Mouse (Mus musculus): ENCODE data around the gene Nfic.
"Not testable (repeated sequence)": the region's sequence is repeated elsewhere in the genome, so short reads cannot be mapped to it uniquely, and the experiment has no call there.

Nfic gene

DNA sequence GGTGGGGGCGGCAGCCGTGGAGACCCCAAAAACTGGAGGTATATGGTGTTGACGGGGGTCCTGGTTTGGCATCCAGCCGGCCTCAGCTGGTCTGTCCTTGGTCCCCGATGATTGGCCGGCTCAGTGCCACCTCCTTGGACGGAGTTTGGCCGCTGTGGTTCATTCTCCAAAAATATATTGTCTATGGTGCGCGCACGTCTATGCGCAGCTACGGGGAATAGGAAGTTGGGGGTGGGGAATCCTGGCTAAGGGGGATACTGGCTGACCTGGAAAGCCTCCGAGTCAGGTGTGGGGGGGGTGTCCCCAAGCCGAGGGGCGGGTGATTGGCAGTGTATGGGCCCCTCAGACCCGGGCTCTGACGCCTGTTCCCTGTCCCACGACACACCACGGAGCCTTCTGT, 5.0 kb upstream of the Nfic start:
- in situ Hi-C loops (cut with MseI, MboI): no loop called here

DNA sequence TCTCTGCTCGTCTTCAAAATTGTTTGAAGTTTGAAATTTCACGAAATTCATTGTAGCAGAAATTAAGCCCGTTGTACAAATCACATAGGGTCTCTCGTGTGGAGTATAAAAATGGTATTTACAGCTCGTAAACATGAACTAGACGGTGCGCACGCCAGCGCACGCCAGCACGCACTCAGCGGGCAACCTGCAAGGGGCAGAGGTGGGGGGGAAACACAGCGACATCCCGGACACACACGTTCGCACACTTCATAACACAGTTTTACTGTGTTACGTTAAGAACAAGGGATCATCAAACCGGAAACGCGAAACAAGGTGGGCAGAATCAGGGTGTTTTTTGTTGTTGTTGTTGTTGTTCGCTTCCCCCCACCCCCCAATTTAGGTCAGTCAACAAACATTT, 4.0 kb upstream of the Nfic start:
- in situ Hi-C loops (cut with MseI, MboI): no loop called here

DNA sequence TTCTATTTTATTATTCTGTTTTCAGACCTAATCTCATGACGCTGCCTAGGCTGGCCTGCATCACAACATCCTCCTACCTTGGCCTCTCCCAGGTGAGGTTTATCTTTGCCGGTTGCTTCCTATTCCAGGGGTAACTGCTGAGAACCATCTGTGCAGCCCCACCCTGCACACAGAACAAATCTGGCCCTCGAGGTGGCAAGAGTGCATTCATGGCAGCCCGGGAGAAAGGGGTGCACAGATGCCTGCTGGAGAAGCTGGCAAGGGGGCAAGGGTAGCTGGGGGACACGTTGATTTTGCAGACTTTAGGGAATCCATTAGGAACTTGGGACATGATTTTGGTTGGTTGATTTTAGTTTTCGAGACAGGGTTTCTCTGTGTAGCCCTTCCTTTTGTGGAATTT, 2.8 kb upstream of the Nfic start:
- in situ Hi-C loops (cut with MseI, MboI): no loop called here

DNA sequence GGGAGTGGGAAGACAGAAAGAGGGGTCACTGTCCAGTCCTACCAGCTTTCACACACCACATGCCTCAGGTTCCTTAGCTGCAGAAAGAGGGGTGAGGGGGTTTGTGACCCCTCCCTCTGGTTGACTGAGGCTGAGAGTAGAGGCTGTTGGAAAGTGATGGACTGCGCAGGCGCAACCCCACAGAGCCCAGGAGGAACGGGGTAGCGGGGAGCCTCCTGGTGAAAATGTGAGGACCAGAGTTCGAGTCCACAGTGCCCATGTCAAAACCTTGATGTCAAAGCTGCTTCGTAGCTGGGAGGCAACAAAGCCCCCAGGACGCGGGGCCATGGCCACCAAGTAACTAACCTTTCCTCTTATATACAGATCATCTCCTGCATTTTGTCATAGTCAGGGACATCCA, 2.2 kb upstream of the Nfic start:
- in situ Hi-C loops (cut with MseI, MboI): no loop called here

DNA sequence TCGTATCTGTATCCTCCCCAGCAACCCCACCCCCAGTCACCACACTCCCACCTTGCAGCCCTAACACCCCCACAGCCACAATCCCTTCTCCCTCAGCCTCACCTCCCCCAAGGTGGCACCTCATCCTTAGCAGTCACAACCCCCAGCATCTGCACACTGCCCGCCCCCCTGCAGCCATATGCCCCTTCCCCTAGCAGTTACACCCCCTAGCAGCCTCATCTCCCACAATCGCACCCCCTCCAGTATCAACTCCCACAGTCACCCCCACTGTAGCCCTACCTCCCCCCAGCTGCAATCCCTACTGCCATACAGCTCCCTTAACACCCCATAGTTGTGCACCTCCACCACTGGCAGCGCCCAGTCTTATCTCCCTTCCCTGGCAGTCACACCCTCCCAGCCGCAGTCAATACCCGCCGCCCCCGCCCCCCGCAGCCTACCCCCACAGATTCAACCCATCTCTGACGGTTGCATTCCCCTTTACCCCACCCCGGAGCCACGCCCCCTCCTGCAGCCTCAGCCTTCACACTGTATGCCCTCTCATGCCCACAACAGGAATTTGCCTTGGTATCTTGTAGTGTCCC, 1.6 kb upstream of the Nfic start:
- in situ Hi-C loops (cut with MseI, MboI): no loop called here

DNA sequence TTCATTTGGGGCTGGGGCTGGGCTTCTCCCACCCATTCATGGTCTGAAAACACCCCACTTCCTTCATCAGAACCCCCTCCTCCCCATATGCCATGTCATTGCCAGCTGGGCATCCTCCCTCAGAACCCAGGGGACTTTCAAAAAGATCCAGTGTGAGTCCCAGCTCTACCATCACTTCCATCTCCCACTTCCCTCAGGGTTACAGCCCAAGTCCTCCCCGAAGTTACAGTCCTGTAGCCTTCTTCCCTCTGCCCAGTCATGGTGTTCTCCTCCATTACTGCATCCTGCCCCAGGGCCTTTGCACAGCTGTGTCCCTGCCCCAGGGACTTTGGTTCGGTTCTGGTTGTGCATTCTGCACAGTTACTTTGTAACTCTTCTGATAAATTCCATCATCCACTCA, 1.3 kb downstream of the Nfic start:
- in situ Hi-C loops (cut with MseI, MboI): loop anchor here (5.0 kb wide), 1 partner anchor 62 kb away; the partner anchor contains the start of gene Smim24 (in 2 of the 2)

DNA sequence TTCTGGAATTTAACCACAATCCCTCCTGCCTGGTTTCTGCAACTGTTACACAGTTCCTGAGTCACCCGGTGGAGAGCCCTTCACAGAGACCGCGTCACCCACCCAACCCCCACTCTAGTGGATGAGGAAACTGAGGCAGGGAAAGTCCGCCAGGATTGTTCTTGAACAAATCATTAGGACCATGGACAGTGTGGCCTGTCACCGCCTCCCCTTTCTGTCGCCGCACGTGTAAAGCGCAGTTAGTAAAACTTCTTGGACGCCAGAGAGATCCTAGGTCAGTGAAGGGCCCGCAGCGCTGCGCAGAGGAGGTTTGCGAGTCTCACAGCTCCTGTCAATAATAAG, 2.5 kb downstream of the Nfic start:
- in situ Hi-C loops (cut with MseI, MboI): loop anchor here (5.0 kb wide), 1 partner anchor 61 kb away; the partner anchor contains the start of gene Smim24 (in 2 of the 2)

DNA sequence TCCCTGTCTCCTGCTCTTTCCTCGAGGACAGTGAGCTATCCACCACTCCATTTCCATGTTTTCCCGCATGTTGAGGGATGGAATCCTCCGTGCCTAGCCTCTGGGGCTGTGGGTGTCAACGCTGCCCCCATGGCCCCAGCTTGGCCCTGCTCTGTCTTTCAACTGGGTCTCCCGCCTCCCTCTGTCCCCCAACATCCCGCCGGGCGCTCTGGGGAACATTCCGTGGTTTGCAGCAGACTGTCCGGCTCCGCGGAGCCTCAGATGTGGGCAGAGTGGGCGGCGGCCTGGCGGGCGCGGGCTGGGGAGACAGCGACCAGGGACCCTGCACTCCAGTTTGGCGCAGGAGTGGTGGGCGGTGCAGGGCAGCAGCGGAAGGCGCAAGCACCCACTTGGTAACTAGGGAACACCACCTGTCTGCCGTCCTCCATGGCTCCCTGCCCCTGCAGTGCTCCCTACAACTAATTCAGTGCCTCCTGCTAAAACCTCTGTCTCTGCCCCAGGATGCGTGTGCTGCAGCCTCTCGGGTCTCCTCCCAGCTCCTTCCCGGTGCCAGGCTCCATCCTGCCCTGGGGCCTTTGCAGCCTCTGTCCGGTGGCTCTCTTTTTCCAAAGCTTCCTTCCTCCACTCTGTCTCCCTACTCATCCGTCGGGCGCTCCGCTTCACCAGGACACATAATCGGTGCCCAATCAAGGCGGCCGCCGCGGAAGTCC, 3.0 kb downstream of the Nfic start:
- in situ Hi-C loops (cut with MseI, MboI): loop anchor here (5.0 kb wide), 1 partner anchor 60 kb away; the partner anchor contains the start of gene Smim24 (in 2 of the 2)

DNA sequence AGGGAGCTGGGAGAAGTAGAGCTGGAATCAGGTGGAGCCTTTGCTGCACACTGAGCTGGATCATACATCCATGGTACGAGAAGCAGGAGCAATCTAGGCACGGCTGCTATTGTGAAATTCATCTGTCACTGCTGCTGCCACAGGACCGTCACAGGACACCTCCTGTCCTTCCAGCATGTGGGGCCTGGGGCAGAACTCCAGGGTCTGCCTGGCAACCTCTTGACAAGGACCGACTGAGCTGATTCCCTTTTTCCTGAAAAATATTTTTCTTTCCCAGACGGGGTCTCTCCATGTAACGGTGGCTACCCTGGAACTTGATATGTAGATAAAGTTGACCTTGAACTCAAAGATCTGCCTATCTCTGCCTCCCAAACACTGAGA, 4.1 kb downstream of the Nfic start:
- in situ Hi-C loops (cut with MseI, MboI): loop anchor here (5.0 kb wide), 1 partner anchor 59 kb away; the partner anchor contains the start of gene Smim24 (in 2 of the 2)

DNA sequence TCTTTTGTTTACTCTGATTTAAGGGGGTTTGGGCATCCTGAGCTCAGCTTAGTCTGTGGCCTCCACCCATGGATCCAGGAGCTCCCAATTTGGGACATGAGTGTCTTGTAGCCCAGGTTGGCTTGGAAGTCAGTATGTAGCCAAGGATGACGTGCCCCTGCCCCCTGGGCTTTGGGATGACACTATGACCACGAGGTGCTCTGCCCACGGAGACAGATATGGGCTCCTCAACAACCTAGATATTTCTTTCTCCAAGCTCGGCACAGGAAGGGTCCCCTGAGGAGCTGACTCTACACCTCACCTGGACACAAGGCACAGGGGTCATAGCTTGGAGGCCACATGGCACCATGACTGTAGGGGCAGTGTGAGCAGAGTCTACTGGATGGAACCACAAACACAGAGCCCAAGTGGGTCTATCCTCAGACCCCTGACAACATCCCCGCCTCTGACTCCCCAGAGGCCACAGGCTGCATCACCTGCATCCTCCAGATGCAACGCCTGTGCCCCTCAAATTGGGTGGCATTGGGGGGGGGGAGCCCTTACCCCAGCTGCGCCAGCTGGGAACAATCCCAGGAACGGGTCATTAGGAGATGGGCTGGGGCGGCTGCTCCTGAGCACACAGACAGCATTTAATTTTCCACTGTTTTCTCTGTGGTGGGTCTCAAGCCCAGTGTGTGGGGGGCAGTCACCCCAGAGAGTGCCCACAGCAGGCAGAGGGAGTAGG, 4.6 kb downstream of the Nfic start:
- in situ Hi-C loops (cut with MseI, MboI): loop anchor here (5.0 kb wide), 1 partner anchor 59 kb away; the partner anchor contains the start of gene Smim24 (in 2 of the 2)

DNA sequence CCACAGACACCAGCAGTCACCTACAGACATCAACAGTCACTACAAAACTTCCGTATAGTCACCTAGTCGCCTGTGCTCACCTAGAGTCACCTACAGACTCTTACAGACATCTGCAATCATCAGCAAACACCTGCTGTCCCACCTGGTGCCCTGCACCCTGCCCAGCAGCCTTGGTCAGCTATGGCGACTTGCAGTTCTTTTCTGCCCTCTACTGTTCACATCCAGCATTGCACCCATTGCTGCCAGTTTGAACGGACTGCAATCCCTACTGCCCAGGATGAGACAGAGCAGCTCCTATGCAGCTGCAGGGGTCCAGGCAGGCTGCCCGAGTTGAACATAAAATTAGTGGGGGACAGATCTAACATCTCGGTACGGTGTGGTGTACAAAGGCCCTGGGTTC, 5.3 kb downstream of the Nfic start:
- in situ Hi-C loops (cut with MseI, MboI): loop anchor here (5.0 kb wide), 1 partner anchor 58 kb away; the partner anchor contains the start of gene Smim24 (in 2 of the 2)

DNA sequence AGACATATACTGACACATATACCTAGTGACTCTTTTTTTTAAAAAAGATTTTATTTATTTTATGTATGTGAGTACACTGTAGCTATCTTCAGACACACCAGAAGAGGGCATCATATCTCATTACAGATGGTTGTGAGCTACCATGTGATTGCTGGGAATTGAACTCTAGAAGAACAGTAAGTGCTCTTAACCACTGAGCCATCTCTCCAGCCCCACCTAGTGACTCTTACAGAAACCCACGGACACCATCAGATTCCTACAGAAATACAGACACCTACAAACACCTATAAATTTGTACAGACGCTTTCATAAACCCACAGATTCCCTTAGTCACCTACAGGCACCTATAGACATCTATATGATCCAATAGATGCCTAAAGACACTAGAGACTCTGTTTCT, 9.9 kb downstream of the Nfic start:
- in situ Hi-C loops (cut with MseI, MboI): not testable (repeated sequence)

DNA sequence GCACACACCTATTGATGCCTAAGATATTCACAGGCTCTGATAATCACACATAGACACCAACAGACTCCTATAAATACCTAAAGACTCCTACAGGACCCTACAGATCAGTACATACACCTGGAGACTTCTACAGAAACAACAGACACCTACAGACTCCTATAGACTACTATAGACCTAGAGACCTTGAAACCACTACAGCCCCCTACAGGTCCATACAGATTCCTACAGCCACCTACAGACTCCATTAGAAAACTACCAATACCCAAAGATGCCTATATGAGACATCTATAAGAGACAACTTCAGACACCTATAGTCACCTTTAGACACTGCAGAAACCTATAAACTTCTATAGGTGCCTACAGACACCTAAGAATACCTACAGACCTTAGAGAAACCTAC, 14.4 kb downstream of the Nfic start:
- in situ Hi-C loops (cut with MseI, MboI): no loop called here

DNA sequence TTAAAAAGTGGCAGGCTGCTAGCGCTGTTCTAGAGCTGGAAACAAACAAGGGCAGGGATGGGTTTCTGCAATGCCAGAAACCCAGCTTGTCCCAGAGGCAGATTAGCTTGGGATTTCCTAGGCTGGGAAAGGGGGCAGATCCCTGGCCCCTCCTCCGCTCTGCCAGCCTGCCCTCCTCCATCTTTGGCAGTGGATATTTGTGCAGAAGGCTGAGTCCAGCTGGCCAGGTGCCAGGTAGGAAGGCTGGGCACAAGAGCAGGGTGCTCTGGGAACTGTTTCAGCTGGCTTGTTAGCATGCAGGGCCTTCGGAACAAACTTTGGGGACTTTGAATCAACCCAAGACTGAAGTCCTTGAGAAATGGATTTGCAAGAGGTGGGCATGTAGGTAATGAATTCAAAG, 20.0 kb downstream of the Nfic start:
- in situ Hi-C loops (cut with MseI, MboI): no loop called here

DNA sequence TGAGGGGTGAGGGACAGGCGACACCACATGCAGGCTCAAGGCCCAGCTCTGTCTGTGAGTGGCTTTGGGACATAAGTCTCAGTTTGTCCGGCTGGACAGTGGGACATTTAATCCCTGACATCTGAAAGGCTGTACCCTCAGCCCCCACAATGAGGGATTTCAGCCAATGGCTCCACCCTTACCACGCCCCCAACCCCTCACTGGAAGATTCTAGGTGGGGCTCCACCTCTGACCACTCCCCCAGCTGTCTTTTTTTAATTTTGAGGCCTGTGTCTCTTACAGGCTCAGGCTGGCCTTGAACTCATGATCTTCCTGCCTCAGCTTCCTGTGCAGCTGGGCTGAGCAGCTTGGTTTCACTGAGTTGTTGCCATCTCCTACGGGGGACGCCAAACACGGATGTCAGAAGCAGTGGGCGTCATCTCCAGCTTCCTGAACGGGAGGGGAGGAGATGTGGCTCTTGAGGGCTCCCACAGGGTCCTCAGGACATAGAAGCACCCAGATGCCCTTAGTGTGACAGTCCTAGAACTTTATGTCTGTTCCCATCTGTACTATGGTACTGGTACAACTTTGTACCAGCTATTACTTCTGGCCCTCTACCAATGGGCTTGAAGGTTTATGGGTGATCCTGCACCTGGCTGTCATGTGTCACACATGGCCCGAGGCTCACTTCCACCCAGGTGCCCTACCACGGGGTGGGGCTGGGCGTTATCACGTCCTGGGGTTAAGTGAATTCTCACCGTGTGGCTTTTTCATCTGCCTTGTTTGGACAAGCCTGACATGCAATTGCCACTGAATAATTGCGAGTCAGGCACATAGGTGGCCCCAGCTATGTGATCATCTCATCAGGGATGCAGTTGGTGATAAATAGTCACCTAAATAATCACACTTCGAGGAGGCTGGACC, 20.8 kb downstream of the Nfic start:
- in situ Hi-C loops (cut with MseI, MboI): no loop called here

DNA sequence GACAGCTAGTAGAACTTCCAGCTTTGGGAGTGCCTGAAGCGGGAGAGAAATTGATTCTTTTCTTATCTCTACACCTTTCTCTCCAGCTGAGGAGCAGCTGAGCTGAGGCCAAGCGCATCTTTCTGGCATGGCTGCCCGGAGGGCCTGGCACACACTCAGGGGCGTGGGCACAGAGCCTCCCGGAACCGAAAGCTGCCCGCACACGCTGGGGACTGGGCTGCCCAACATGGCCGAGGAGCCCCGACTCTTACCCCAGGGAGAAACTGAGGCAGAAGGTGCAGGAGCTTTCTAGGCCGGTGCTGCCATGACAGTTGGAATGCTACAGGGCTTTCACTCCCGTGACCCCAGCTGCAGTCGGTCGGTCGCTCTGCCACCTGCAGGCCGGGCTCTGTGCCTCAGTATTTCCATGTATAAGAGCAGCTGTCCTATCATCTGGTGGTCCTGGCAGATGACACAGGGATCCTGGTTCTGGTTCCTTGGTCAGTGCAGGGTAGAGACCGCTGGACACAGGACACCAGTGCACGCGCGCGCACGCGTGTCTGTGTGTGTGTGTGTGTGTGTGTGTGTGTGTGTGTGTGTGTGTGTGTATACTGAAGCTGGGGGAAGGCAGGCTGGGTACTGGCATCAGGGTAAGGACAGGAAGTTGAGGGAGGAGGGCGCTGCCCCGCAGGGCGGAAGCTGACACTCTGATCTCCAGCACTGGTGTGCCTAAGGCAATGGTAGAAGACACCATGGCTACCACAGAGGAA, 21.7 kb downstream of the Nfic start:
- in situ Hi-C loops (cut with MseI, MboI): no loop called here

DNA sequence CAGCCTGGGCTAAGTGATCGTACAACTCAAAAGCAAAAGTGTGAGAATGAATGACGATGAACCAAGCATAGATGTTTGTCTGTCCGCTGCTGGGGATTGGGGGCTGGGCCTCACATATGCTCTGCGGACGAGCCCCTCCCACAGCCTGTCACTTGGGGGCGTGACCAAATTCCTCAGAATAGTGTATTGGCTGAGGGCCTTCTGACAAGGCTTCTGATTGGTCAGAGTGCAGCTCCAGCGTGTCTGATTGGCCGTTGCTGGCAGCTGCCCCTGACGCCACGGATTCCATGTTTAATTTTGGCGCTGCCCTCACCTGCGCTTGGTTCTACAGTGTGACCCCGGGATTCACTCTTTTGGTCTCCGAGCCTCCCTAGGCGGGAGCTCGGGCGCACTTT, 22.6 kb downstream of the Nfic start:
- in situ Hi-C loops (cut with MseI, MboI): no loop called here

DNA sequence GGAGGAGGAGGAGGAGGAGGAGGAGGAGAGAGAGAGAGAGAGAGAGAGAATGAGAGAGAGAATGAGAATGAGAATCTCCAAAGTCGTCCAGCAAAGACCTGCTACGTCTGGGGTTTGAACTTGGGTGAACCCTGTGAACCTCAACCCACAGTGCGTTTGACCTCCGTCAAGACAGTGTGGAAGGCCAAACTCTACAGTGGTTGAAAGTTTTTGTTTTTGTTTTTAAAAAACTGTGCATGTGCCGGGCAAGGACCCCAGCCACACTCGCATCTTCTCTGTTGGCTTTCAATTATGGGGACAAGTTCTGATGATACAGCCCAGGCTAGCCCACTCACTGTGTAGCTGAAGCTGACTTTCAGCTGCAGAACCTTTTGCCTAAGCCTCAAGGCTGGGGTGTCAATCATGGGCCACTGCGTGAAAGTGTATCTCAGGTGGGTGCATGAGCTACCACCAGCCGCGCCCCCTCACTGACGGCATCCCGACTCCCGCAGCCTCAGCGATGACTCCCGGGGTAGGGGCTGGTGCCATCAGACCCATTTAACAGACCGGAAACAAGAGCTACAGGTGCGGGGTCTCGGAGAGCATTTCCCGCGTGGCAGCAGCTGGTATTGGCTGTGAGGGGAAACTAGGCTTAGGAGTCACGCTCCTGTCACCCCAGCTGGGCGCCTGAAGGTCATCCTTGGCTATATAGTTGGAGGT, 23.1 kb downstream of the Nfic start:
- in situ Hi-C loops (cut with MseI, MboI): no loop called here

DNA sequence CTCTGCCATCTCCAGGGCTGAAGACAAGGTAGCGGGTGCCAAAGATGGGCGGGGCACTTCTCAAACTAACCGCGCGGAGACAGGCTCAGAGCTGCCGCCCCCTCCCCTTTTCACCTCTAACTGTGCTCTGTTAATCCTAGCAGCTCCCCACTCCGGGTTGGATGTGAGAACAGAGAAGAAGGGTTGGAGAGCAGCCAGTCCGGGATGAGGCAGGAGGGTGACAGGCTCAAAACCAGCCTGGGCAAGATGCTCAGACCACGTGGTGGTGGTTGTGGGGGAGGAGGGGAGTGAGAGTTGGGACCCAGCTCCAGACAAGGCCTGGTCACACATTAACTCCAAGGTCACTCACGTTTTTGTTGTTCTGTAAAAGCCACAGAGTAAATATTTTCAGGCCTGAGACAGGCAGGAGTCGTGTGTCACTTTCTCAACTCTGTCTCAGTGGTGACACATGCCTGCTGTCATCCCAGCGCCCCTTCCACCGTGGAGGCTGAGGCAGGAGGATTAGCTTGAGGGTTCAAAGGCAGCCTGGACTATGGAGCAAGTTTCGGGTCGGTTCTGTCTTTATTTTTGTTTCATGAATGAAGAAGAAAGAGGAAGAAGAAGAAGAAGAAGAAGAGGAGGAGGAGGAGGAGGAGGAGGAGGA, 23.8 kb downstream of the Nfic start:
- in situ Hi-C loops (cut with MseI, MboI): no loop called here

Measured in mouse trophoblast stem cell (cell line).